Mouse (Mus musculus): ENCODE data around the gene Cep55.

The Cep55 gene

DNA sequence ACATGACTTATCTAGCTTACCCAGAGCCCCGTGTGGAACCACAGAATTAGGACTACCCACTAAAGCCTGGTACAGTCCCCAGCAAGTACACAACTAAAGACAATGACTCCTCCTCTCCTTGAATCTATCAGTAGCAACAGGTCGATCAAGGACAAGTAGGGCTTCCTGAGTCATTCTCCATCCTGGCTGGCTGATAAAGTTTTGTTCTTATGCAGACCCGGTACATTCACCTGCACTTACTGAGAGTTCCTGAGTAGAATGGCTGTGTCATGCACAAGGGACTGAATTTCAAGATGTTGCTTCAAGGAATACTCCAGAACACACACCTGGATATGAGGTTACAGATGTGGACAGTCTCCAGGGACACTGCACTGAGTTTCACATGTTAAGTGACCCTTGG is 9.6 kb upstream of the Cep55 start:
- no peak for DNase-seq

GRCm38 (mm10) chr19:38049686-38050085 is 5.1 kb upstream of the Cep55 start:
- DNase-seq, result no peak

- no peak for DNase-seq
These were observed 1.4 kb upstream of the Cep55 start for GRCm38 (mm10) chr19:38053227-38054041.

DNA sequence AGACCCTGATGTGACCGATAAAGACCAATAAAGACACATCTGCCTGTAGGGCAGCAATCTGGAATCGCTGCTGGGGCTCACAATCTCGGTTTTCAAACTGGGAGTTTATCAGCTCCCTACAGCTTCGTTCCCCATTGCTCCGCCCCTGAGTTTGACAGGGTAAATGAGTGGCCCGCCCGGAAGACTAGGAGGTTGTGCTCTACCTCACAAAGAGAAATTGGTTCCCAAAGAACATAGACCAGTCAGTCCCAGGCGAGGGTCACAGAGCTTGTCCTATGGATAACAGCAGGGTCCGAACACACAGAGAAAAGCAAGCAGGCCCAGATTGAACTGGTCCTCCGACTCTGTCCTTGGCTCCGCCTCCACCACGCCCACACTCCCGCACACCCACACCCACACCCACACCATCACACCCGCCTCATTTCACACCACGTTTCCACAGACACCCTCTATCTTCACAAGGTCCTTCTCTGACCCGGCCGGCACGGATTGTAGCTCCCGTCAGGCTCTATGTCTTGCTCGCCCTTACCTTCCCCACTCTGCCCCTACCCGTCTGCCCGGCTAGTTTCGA is 577 bp upstream of the Cep55 start:
- peak; percentile 69 for DNase-seq

GRCm38 (mm10) chr19:38055798-38056197 is 987 bp downstream of the Cep55 start:
- DNase-seq, result no peak

DNA sequence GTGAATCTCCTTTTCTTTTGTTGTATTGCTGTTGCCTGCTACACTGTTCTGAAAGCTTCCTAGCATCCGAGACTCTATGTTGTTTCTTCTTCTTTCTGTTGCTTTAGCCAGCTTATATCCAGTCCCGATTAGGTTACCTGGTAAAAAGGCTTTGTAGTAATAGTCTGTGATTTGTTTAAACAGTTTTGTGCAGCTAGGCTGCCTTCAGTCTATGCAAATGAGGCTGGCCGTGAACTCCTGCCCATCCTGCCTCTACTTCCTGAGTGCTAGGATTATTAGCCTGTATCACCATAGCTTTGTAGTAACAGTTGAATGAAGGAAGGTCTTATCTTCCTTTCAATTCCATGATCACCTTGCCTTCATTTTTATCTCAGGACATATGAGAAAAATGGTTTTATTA is 1.5 kb downstream of the Cep55 start:
- DNase-seq, result no peak

GRCm38 (mm10) chr19:38056931-38057330 is 2.1 kb downstream of the Cep55 start:
- DNase-seq, result no peak

DNA sequence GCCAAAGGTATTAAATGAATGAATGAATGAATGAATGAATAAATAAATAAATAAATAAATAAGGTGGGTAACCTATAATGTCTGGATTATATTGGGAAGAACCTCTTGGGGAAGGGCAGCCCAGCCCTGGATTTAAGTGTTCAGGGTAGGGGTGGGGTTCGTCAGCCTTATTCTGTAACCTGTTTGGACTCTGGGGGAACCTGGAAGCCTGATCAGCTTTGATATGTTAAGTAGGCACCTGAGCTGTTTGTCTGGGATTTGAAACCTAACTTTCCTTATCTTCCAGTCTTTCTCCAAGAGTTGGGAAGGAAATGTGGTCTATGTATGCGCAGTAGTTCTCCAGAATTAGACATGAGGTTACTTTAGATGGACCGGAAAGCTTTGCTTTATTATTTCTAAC is 8.4 kb downstream of the Cep55 start:
- DNase-seq, result no peak

GRCm38 (mm10) chr19:38064051-38064450 is 9.2 kb downstream of the Cep55 start:
- no peak for DNase-seq

DNA sequence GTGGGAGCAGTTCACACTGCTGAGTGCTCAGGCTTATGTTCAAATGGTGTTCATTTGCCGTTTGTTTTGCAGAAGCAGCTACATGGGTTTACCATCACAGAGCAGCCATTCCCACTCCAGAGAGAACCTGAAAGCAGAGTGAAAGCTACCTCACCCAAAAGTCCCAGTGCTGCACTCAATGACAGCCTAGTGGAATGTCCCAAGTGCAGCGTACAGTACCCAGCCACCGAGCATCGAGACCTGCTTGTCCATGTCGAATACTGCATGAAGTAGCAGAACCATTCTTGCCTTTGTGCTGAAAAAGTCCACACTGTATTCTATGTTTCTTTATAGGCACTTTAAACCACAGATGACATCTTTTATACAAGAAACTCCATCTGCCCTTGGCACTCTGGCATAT is 18.4 kb downstream of the Cep55 start:
- no peak for DNase-seq

DNA sequence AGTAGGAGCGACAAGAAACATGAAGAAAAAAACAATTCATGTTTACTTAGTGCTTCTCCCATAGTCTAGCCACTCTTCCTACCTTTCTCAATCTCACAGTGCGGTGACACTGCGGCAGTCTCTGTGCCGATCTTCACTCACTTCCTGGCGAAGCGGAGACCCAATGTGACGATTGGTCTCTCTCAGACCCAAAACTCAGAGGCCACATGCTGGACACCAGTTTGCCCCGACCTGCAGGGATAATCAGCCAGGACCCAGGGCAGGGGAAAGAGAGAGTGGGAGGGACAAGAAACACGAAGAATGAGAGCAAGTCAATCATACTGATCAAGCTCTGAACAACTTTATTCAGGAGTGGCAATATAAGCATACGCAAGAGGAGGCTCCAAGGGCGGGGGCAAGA is 20.2 kb downstream of the Cep55 start:
- no peak for DNase-seq

DNA sequence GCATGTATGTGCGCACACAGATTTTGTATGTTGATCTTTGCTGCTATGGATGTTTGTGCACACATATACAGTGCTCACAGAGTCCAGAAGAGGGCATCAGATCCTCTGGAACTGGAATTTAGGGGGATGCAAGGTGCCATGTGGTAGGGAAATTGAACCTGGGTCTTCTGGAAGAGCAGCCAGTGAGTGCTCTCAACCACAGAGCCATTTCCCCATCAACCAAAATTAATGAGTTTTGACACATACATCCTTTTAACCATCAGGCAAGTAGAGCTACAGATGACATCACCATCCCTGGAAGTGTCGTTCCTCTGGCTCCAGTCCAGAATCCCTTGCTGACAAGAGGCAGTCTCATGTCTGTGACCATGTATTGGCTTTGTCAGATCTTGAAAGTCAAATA is 21.4 kb downstream of the Cep55 start:
- no peak for DNase-seq

DNA sequence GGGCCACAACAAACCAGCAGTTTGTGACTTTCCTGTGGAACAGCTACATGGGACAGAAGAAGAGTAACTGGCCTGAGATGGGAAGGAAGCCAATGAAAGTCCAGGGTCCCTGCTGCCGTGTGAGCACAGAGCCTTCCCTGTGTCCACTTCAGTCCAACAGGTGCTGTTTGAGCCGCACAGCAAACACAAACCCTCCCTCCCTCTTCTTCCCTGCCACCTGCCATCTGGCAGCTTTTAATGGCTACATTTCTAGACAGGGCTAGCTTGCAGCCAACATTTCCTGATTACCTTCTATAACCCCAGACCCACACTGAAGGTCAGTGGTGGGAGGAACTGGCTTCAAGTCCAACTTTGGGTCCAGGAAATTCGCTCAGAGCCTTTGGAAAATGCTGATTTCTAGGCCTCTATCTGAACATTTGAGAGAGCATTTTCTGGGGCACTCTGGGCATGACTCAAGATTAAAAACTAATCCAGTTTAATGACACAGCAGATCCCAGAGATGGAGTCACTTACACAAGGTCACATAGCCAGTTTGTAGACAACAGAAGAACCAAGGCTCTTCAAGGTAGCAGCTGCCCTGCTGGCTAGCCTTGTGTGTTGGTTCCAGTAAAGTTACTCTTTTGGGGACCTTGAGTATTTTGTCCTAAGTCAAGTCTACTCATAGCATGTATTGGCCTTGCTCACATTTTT is 23.2 kb downstream of the Cep55 start:
- DNase-seq, result no peak

- DNase-seq, result no peak
These were observed 26.6 kb downstream of the Cep55 start for GRCm38 (mm10) chr19:38081361-38081760.

GRCm38 (mm10) chr19:38082931-38083525 is 28.2 kb downstream of the Cep55 start:
- DNase-seq, result no peak

DNA sequence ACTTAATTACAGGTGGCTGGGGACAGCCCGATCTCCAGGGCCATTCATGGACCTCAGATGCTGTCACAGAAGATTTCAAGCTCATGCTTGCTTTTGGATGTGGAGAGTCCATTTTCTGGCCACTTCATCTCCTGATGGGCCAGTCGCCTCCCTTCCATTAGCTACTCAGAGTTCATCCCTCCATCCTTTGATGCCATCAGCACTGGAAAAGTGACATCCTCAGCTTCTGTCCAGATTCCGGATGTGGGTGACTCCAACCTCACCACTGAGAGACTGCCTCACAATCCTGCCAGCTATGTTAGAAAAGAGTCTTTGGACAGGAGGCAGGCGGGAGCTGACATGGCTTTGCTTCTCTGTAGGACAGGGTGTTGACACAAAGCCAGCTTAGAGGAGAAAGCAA is 31.0 kb downstream of the Cep55 start:
- no peak for DNase-seq

- DNase-seq, result peak; percentile 14
These were observed 32.2 kb downstream of the Cep55 start for GRCm38 (mm10) chr19:38086948-38087551.

DNA sequence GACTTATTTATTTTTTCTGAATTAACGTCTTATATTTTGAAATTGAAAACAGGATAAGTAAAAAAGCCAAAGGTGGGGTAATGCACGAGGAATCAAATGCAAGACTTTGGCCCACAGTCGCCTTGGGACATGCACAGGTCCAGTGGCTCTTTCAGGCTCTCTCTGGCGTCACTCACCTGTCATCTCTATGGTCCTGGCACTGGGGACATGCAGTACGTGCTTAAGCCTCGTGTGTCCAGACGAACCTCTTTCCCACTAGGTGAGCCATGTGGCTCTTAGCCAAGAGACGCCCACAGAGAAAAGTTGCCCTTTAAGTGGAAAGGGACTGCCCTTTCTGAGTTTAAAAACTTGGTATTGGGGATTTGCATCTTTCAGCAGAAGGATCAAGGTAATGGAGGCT is 34.5 kb downstream of the Cep55 start:
- no peak for DNase-seq

GRCm38 (mm10) chr19:38091512-38091985 is 36.7 kb downstream of the Cep55 start:
- no peak for DNase-seq

DNA sequence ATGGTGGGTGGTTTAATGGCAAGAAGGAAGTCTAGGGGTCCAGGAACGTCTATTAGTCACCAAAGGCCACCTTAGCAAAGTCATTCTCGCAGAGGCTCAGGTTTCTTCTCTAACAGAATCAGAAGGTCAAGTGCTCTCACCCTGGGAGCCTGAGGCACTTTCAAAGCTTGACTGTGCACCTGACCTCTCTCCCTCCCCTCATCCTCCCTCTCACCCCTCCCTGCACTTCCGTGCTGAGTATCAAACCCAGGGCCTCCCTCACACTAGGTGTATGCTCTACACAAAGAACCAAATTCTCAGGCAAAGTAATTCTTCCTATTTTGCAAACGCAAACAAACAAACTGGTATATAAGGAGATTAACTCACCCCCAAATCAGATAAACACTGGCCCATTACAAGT is 41.4 kb downstream of the Cep55 start:
- DNase-seq, result no peak

GRCm38 (mm10) chr19:38096858-38097758 is 42.3 kb downstream of the Cep55 start, which contains the start of gene Ffar4:
TSS of gene Ffar4 (plus strand) at chr19:38097071.
- no peak for DNase-seq

GRCm38 (mm10) chr19:38107871-38108270 is 53.1 kb downstream of the Cep55 start:
- no peak for DNase-seq

All from right cerebral cortex, adult 18-20 months (tissue).